Mouse (Mus musculus) yolk sac, embryonic 10.5 days (tissue): ENCODE measurements at regions not wholly inside any gene's neighbourhood (a gene's known extent, or its start where the extent isn't known, plus 50 kb on each side); places are given as distances from the start of the nearest gene placed in this dataset.

Experiments used
- DNase-seq: peaks from one replicate; pipeline ENCODE4 v3.0.0-alpha.2; 2017; ENCODE audit warnings: low spot score

GRCm38 (mm10) chr12:110183473-110183872 lies 95.4 kb upstream of the Dio3 start:
- no peak for DNase-seq

GRCm38 (mm10) chr12:110185399-110185798 lies 93.5 kb upstream of the Dio3 start:
- DNase-seq: no peak

GRCm38 (mm10) chr12:110186381-110186780 lies 92.5 kb upstream of the Dio3 start:
- DNase-seq: no peak

GRCm38 (mm10) chr12:110186911-110187245 lies 92.0 kb upstream of the Dio3 start:
- DNase-seq: no peak

GRCm38 (mm10) chr12:110187246-110188135 lies 91.4 kb upstream of the Dio3 start:
- DNase-seq: peak; percentile 59

- DNase-seq: no peak
Observed at GRCm38 (mm10) chr12:110188136-110188631, 90.7 kb upstream of the Dio3 start.

- peak; percentile 39 for DNase-seq
Observed at GRCm38 (mm10) chr12:110188641-110189328, 90.1 kb upstream of the Dio3 start.

GRCm38 (mm10) chr12:110189329-110189642 lies 89.6 kb upstream of the Dio3 start:
- no peak for DNase-seq

- no peak for DNase-seq
Observed at GRCm38 (mm10) chr12:110192186-110192585, 86.7 kb upstream of the Dio3 start.

- DNase-seq: no peak
Observed at GRCm38 (mm10) chr12:110197366-110197765, 81.5 kb upstream of the Dio3 start.

- DNase-seq: peak; percentile 67
Observed at GRCm38 (mm10) chr12:110200471-110200870, 78.4 kb upstream of the Dio3 start.

GRCm38 (mm10) chr12:110200887-110201286 lies 78.0 kb upstream of the Dio3 start:
- no peak for DNase-seq

- DNase-seq: peak; percentile 62
Observed at GRCm38 (mm10) chr12:110203271-110204014, 75.4 kb upstream of the Dio3 start.

- DNase-seq: no peak
Observed at GRCm38 (mm10) chr12:110204246-110204989, 74.5 kb upstream of the Dio3 start.

- DNase-seq: no peak
Observed at GRCm38 (mm10) chr12:110206271-110206670, 72.6 kb upstream of the Dio3 start.

- peak; percentile 91 for DNase-seq
Observed at GRCm38 (mm10) chr12:110206812-110207211, 72.1 kb upstream of the Dio3 start.

GRCm38 (mm10) chr12:110207246-110207852 lies 71.5 kb upstream of the Dio3 start:
- peak; percentile 77 for DNase-seq

- DNase-seq: no peak
Observed at GRCm38 (mm10) chr12:110212716-110213115, 66.2 kb upstream of the Dio3 start.

- no peak for DNase-seq
Observed at GRCm38 (mm10) chr12:110214833-110215232, 64.0 kb upstream of the Dio3 start.

- DNase-seq: peak; percentile 62
Observed at GRCm38 (mm10) chr12:110215311-110215710, 63.6 kb upstream of the Dio3 start.

- no peak for DNase-seq
Observed at GRCm38 (mm10) chr12:110219750-110220149, 59.1 kb upstream of the Dio3 start.
